In the genomic region with DNA sequence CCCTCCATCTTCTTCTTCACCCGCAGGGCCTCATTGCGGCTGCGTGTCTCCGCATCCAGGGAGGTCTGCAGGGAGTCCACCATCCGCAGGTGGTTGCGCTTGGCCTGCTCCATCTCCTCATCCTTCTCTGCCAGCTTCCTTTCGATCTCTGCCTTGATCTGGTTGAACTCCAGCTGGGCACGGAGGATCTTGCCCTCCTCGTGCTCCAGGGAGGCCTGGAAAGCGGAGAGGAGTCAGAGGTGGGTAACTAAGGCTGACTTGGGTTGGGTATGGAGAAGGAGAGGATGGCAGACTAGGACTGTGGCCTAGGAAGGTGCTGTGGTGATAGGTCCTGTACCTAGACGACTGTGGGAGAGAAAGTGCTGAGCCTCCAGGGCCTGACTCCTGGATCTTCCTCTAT, we compare ENCODE assay signal across 22 mouse cellular contexts. TPM values are rescaled to one million over a fixed set of nuclear protein-coding genes. Genes with fewer than 3 reads are reported as not detected.
DNase-seq lines count a peak whose midpoint lies in the region; ATAC-seq and TF ChIP-seq lines count a peak whose summit lies in the region.
"Not testable (repeated sequence)": the region's sequence is repeated elsewhere in the genome, so short reads cannot be mapped to it uniquely, and the experiment has no call there.
"Had no signal": no experiment of that assay in that cellular context is flagged by ENCODE, and none has a peak within 500 bp of the region (broad histone marks: within the 10 kb centered on the region; RNA-seq: fewer than 3 reads in every experiment).

No protein-coding gene starts in this region.

- not testable (repeated sequence) for H3K4me3 ChIP-seq in heart, adult 2 months; heart, embryonic 12.5 days; heart, embryonic 13.5 days

- H3K4me2 ChIP-seq in heart, embryonic 12.5 days; heart, embryonic 13.5 days: not testable (repeated sequence)

- TF ChIP-seq EP300 in heart, adult 2 months (IDR thresholded peaks at IDR 0.05; ENCODE audit: insufficient read depth, low read depth, low read length), result peak; percentile 96

- not testable (repeated sequence) for H3K27me3 ChIP-seq in heart, adult 2 months (ENCODE audit: control insufficient read depth, insufficient read depth, low read length); heart, embryonic 12.5 days (replicated peaks)
- peaks cover 14% of the 10 kb centered on the region; the same call in 1 of the 2 replicates for H3K27me3 ChIP-seq in heart, embryonic 13.5 days (replicated peaks)

- H3K9ac ChIP-seq in heart, adult 2 months (ENCODE audit: low read depth, low read length), result not testable (repeated sequence)
- H3K9ac ChIP-seq in heart, embryonic 12.5 days, result peak overlapping the region; percentile 45; the same call in 1 of the 2 replicates
- peak overlapping the region; percentile 28; the same call in 1 of the 2 replicates for H3K9ac ChIP-seq in heart, embryonic 13.5 days

- intact Hi-C loops in heart, adult 2 months (cut with DNase I); heart, postnatal 10 days (cut with DNase I): not testable (repeated sequence)

- H3K27ac ChIP-seq in heart, adult 2 months, result not testable (repeated sequence)
- H3K27ac ChIP-seq in heart, embryonic 12.5 days (ENCODE audit: poor library complexity, severe bottlenecking), result 0 out of 2 replicates have a peak overlapping the region, but pooled peaks have one; percentile 13
- peak overlapping the region; percentile 43; the same call in 1 of the 2 replicates for H3K27ac ChIP-seq in heart, embryonic 13.5 days (replicated peaks)

- peak in 1 of 2 experiments; percentile 34 for DNase-seq in heart, adult 2 months
- DNase-seq in heart, postnatal 10 days, result peak; percentile 35 to 50
- peak; percentile 25 for DNase-seq in heart, postnatal 4 days

- WGBS in heart, adult 2 months, result 74% methylated on average over 11 of the region's 11 CpGs
- WGBS in heart, embryonic 12.5 days, result 82% methylated on average over 11 of the region's 11 CpGs
- WGBS in heart, embryonic 13.5 days, result 66% methylated on average over 11 of the region's 11 CpGs

- not testable (repeated sequence) for H3K36me3 ChIP-seq in heart, adult 2 months (ENCODE audit: control insufficient read depth, insufficient read depth, low read length)
- peaks cover 96% of the 10 kb centered on the region for H3K36me3 ChIP-seq in heart, embryonic 12.5 days
- H3K36me3 ChIP-seq in heart, embryonic 13.5 days, result peaks cover 98% of the 10 kb centered on the region

- TF ChIP-seq POLR2A in heart, adult 2 months (IDR thresholded peaks at IDR 0.05; ENCODE audit: insufficient read depth, low read depth, low read length), result peak; percentile 72; the same call in 1 of the 2 replicates

- not testable (repeated sequence) for H3K9me3 ChIP-seq in heart, embryonic 12.5 days (replicated peaks); heart, embryonic 13.5 days

- not testable (repeated sequence) for ATAC-seq in heart, embryonic 12.5 days (ENCODE audit: insufficient number of reproducible peaks, low FRiP score); heart, embryonic 13.5 days (ENCODE audit: extremely low read depth, insufficient number of reproducible peaks, low FRiP score, low TSS enrichment)

- H3K79me2 ChIP-seq in heart, adult 2 months (replicated peaks; ENCODE audit: control insufficient read depth, insufficient read depth, low read length), result not testable (repeated sequence)

- H3K4me1 ChIP-seq in heart, adult 2 months (ENCODE audit: control insufficient read depth, insufficient read depth, low read length), result not testable (repeated sequence)
- H3K4me1 ChIP-seq in heart, embryonic 12.5 days (replicated peaks), result peaks cover 33% of the 10 kb centered on the region
- peaks cover 36% of the 10 kb centered on the region for H3K4me1 ChIP-seq in heart, embryonic 13.5 days

- not testable (repeated sequence) for TF ChIP-seq CTCF in heart, adult 2 months (IDR thresholded peaks at IDR 0.05)

RNA-seq across cellular contexts. Expression of a gene that starts 10.9 kb away (rescaled TPM):
- total RNA-seq in heart, adult 2 months (2021), result under 1 TPM in 1 of 2 experiments, not detected in 1; 0.30 TPM
- 1.8 and 2.9 TPM in 2 replicates for polyA plus RNA-seq in heart, adult 2 months (2012; rRNA removed)
- polyA plus RNA-seq in heart, embryonic 12.5 days (2016; fragmentation: Nextera tagmentation; extraction: Ambion mirVana), result 0.57 and 0.89 TPM in 2 replicates
- polyA plus RNA-seq in heart, embryonic 13.5 days (2015; fragmentation: Nextera tagmentation; extraction: Ambion mirVana), result 0.49 and 0.98 TPM in 2 replicates
- under 1 TPM in 1 of 2 experiments, not detected in 1; 0.91 TPM for total RNA-seq in heart, postnatal 10 days (2021)
- total RNA-seq in heart, postnatal 4 days (2021), result under 1 TPM in 1 of 2 experiments, not detected in 1; 0.33 TPM
- total RNA-seq: CH12.LX, ES-E14, G1E, MEL had no signal
- polyA plus RNA-seq: C2C12; CD4-positive, CD25-positive, alpha-beta regulatory T cell, adult 4 months; G1E; Patski had no signal

RNA-seq across cellular contexts. Expression of a gene that starts 14.5 kb away (rescaled TPM):
- not detected for total RNA-seq in heart, adult 2 months (2021)
- polyA plus RNA-seq in heart, adult 2 months (2012; rRNA removed), result not detected in 2 replicates
- not detected in 2 replicates for polyA plus RNA-seq in heart, embryonic 12.5 days (2016; fragmentation: Nextera tagmentation; extraction: Ambion mirVana)
- not detected in 2 replicates for polyA plus RNA-seq in heart, embryonic 13.5 days (2015; fragmentation: Nextera tagmentation; extraction: Ambion mirVana)
- not detected for total RNA-seq in heart, postnatal 10 days (2021)
- total RNA-seq in heart, postnatal 4 days (2021), result not detected
- total RNA-seq: adrenal gland, adult 18-20 months; adrenal gland, adult 2 months; adrenal gland, adult 8-10 months; adrenal gland, postnatal 10 days; adrenal gland, postnatal 14 days; adrenal gland, postnatal 25 days; adrenal gland, postnatal 36 days; adrenal gland, postnatal 4 days; CH12.LX; G1E; MEL had no signal
- polyA plus RNA-seq: activated CD4-positive, CD25-positive, alpha-beta regulatory T cell, adult 4 months; C2C12; CD4-positive, CD25-positive, alpha-beta regulatory T cell, adult 4 months; G1E; Patski had no signal

RNA-seq across cellular contexts. Expression of a gene that starts 19.7 kb away (rescaled TPM):
- total RNA-seq in heart, adult 2 months (2021), result over 10,000 TPM; 19,033 to 21,149 TPM
- polyA plus RNA-seq in heart, adult 2 months (2012; rRNA removed), result 6,249 and 7,266 TPM in 2 replicates
- 2,737 and 2,858 TPM in 2 replicates for polyA plus RNA-seq in heart, embryonic 12.5 days (2016; fragmentation: Nextera tagmentation; extraction: Ambion mirVana)
- 1,796 and 1,858 TPM in 2 replicates for polyA plus RNA-seq in heart, embryonic 13.5 days (2015; fragmentation: Nextera tagmentation; extraction: Ambion mirVana)
- total RNA-seq in heart, postnatal 10 days (2021), result over 10,000 TPM; 20,580 to 20,870 TPM
- over 10,000 TPM; 15,879 to 17,172 TPM for total RNA-seq in heart, postnatal 4 days (2021)
- total RNA-seq: adrenal gland, adult 2 months; adrenal gland, adult 8-10 months; adrenal gland, postnatal 25 days; adrenal gland, postnatal 36 days; MEL had no signal
- polyA plus RNA-seq: activated CD4-positive, CD25-positive, alpha-beta regulatory T cell, adult 4 months; adrenal gland, adult 2 months; CD4-positive, CD25-positive, alpha-beta regulatory T cell, adult 4 months had no signal

RNA-seq across cellular contexts. Expression of a gene that starts 21.1 kb away (rescaled TPM):
- total RNA-seq in heart, adult 2 months (2021), result 1 to 10 TPM; 1.9 to 3.0 TPM
- 5.1 and 5.4 TPM in 2 replicates for polyA plus RNA-seq in heart, adult 2 months (2012; rRNA removed)
- polyA plus RNA-seq in heart, embryonic 12.5 days (2016; fragmentation: Nextera tagmentation; extraction: Ambion mirVana), result 15.0 and 16.7 TPM in 2 replicates
- 13.3 and 13.9 TPM in 2 replicates for polyA plus RNA-seq in heart, embryonic 13.5 days (2015; fragmentation: Nextera tagmentation; extraction: Ambion mirVana)
- 1 to 10 TPM; 7.4 TPM for total RNA-seq in heart, postnatal 10 days (2021)
- 10 to 100 TPM; 10.5 to 10.9 TPM for total RNA-seq in heart, postnatal 4 days (2021)
- total RNA-seq: CH12.LX, G1E, MEL had no signal
- polyA plus RNA-seq: activated CD4-positive, CD25-positive, alpha-beta regulatory T cell, adult 4 months; CD4-positive, CD25-positive, alpha-beta regulatory T cell, adult 4 months; G1E; Patski had no signal

RNA-seq across cellular contexts. Expression of a gene that starts 29.7 kb away (rescaled TPM):
- not detected for total RNA-seq in heart, adult 2 months (2021)
- polyA plus RNA-seq in heart, adult 2 months (2012; rRNA removed), result not detected in 2 replicates
- not detected in 2 replicates for polyA plus RNA-seq in heart, embryonic 12.5 days (2016; fragmentation: Nextera tagmentation; extraction: Ambion mirVana)
- polyA plus RNA-seq in heart, embryonic 13.5 days (2015; fragmentation: Nextera tagmentation; extraction: Ambion mirVana), result not detected in 2 replicates
- total RNA-seq in heart, postnatal 10 days (2021), result not detected
- not detected for total RNA-seq in heart, postnatal 4 days (2021)
- total RNA-seq: adrenal gland, adult 18-20 months; adrenal gland, adult 2 months; adrenal gland, adult 8-10 months; adrenal gland, postnatal 10 days; adrenal gland, postnatal 14 days; adrenal gland, postnatal 25 days; adrenal gland, postnatal 36 days; adrenal gland, postnatal 4 days; CH12.LX; ES-E14; G1E; MEL had no signal
- polyA plus RNA-seq: activated CD4-positive, CD25-positive, alpha-beta regulatory T cell, adult 4 months; adrenal gland, adult 2 months; brain, embryonic 14.5 days; C2C12; CD4-positive, CD25-positive, alpha-beta regulatory T cell, adult 4 months; G1E; Patski had no signal
